Mouse (Mus musculus) thymus, postnatal 10 days (tissue): ENCODE measurements around the gene 1700122O11Rik.

Source experiments
- DNase-seq, 2 experiments: peaks; one replicate each; pipeline ENCODE4 v3.0.0; 2021; ENCODE audit warnings: low spot score in 2 of 2

1700122O11Rik gene

GRCm38 (mm10) chr17:48028250-48028649 is 9.8 kb downstream of the 1700122O11Rik start:
- no peak for DNase-seq

- no peak for DNase-seq
Observed at GRCm38 (mm10) chr17:48027677-48028076, 10.4 kb downstream of the 1700122O11Rik start.

- DNase-seq, result no peak
Observed at GRCm38 (mm10) chr17:48027019-48027418, 11.1 kb downstream of the 1700122O11Rik start.

GRCm38 (mm10) chr17:48024045-48024444 is 14.0 kb downstream of the 1700122O11Rik start:
- DNase-seq, result no peak

GRCm38 (mm10) chr17:48019585-48019984 is 18.5 kb downstream of the 1700122O11Rik start:
- no peak for DNase-seq

GRCm38 (mm10) chr17:48016566-48016965 is 21.5 kb downstream of the 1700122O11Rik start:
- no peak for DNase-seq

GRCm38 (mm10) chr17:48012561-48012960 is 25.5 kb downstream of the 1700122O11Rik start:
- no peak for DNase-seq

- DNase-seq, result no peak
Observed at GRCm38 (mm10) chr17:48011105-48011504, 27.0 kb downstream of the 1700122O11Rik start.

GRCm38 (mm10) chr17:48010283-48010682 is 27.8 kb downstream of the 1700122O11Rik start:
- DNase-seq, result no peak

- DNase-seq, result no peak
Observed at GRCm38 (mm10) chr17:48005816-48006215, 32.3 kb downstream of the 1700122O11Rik start.

GRCm38 (mm10) chr17:48005091-48005490 is 33.0 kb downstream of the 1700122O11Rik start:
- DNase-seq, result no peak

- no peak for DNase-seq
Observed at GRCm38 (mm10) chr17:48004619-48005018, 33.5 kb downstream of the 1700122O11Rik start.

GRCm38 (mm10) chr17:48002486-48002885 is 35.6 kb downstream of the 1700122O11Rik start:
- no peak for DNase-seq

- peak; percentile 44 to 55 for DNase-seq
Observed at GRCm38 (mm10) chr17:48001586-48002361, 36.3 kb downstream of the 1700122O11Rik start.

- DNase-seq, result no peak
Observed at GRCm38 (mm10) chr17:48001157-48001556, 36.9 kb downstream of the 1700122O11Rik start.

GRCm38 (mm10) chr17:47999812-48000211 is 38.3 kb downstream of the 1700122O11Rik start:
- DNase-seq, result no peak

GRCm38 (mm10) chr17:47999403-47999802 is 38.7 kb downstream of the 1700122O11Rik start:
- no peak for DNase-seq

- no peak for DNase-seq
Observed at GRCm38 (mm10) chr17:47997806-47998205, 40.3 kb downstream of the 1700122O11Rik start.

GRCm38 (mm10) chr17:47990392-47991123 is 47.5 kb downstream of the 1700122O11Rik start:
- DNase-seq, result no peak

GRCm38 (mm10) chr17:47989951-47990378 is 48.1 kb downstream of the 1700122O11Rik start:
- DNase-seq, result peak; percentile 45 to 49

GRCm38 (mm10) chr17:47988811-47989210 is 49.3 kb downstream of the 1700122O11Rik start:
- no peak for DNase-seq

- peak in 1 of 2 experiments; percentile 33 for DNase-seq
Observed at GRCm38 (mm10) chr17:47988074-47988473, 50.0 kb downstream of the 1700122O11Rik start.
